Mouse (Mus musculus): Measurements from ENCODE around the gene Myrip.

GRCm38 (mm10) chr9:120304300-120305137 lies 3.2 kb downstream of the Myrip start:
- TF ChIP-seq CTCF (IDR thresholded peaks at IDR 0.05) (no peak), POLR2A (IDR thresholded peaks at IDR 0.05; ENCODE audit: insufficient read depth, low read depth, low read length) (no peak)

Data from heart, adult 2 months (tissue).